Mouse (Mus musculus) olfactory bulb, adult 2 months (tissue): Measurements from ENCODE around the gene Prkcd.

ENCODE experiments used
- CTCF ChIP-seq: fragments of 200-500 bp; IDR thresholded peaks from 2 replicates; pipeline ENCODE4 v1.5.1; 2012; ENCODE audit warnings: low read depth, mild to moderate bottlenecking, low read length, moderate library complexity; ENCODE audit not compliant: insufficient read depth
- POLR2A ChIP-seq: fragments of 200-500 bp; IDR thresholded peaks from 2 replicates; pipeline ENCODE4 v1.6.1; 2012; ENCODE audit warnings: mild to moderate bottlenecking, low read depth, low read length, moderate library complexity; ENCODE audit not compliant: insufficient read depth

DNA sequence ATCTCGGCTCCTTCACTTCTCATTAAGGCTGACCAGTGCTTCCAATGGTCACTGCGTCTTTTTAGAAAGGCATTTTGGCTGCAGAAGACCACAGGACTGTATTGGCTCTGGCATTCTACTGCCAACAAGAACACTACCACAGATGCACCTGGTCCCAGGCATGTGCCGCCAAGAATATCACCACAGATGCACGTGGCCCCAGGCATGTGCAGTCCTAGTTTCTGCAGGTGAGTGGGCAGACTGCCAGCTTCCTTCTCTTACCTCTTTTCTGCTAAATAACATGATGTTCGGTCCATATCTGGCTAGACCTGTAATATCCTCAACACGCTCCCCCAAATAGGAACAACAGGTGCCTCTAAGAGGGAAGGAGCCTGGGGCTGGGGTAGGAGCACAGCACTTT, 17.8 kb downstream of the Prkcd start:
- TF ChIP-seq POLR2A (no peak), CTCF (no peak)
